Mouse (Mus musculus) G1E (cell line): ENCODE data around the gene Cdkl3. TPM values are rescaled to one million over a fixed set of nuclear protein-coding genes. Genes with fewer than 3 reads are reported as not detected.
"Not testable (repeated sequence)": the region's sequence is repeated elsewhere in the genome, so short reads cannot be mapped to it uniquely, and the experiment has no call there.

Source experiments
- ATAC-seq: 2 replicates; pipeline ENCODE4 v1.8.0; 2016; ENCODE audit warnings: mild to moderate bottlenecking; ENCODE audit not compliant: insufficient number of reproducible peaks, poor library complexity, low FRiP score, severe bottlenecking; ENCODE audit errors: extremely low read depth
- DNase-seq: peaks from one replicate; pipeline ENCODE4 v3.0.0; 2012; ENCODE audit warnings: low spot score
- H3K27me3 ChIP-seq: 2 replicates; pipeline ENCODE4 v1.6.1; 2012; ENCODE audit warnings: mild to moderate bottlenecking, low read length, inconsistent platforms; ENCODE audit not compliant: insufficient read depth
- H3K36me3 ChIP-seq: replicated peaks from 2 replicates; pipeline ENCODE3; 2012; ENCODE audit warnings: mild to moderate bottlenecking, inconsistent platforms
- H3K4me1 ChIP-seq: 2 replicates; pipeline ENCODE4 v1.6.1; 2012; ENCODE audit warnings: low read depth, low read length, inconsistent platforms, mixed read lengths; ENCODE audit not compliant: insufficient read depth
- H3K4me3 ChIP-seq: 2 replicates; pipeline ENCODE4 v1.5.1; 2012; ENCODE audit warnings: low read depth, mild to moderate bottlenecking, inconsistent platforms, low read length, moderate library complexity, mixed read lengths
- H3K9me3 ChIP-seq: replicated peaks from 2 replicates; pipeline ENCODE4 v1.6.1; 2012; ENCODE audit warnings: inconsistent platforms
- CTCF ChIP-seq: IDR thresholded peaks from 2 replicates; pipeline ENCODE4 v1.5.1; 2012; ENCODE audit warnings: low read depth, low read length, inconsistent platforms, mixed read lengths
- GATA1 ChIP-seq: IDR thresholded peaks from 2 replicates; pipeline ENCODE4 v1.6.1; 2012; ENCODE audit warnings: borderline replicate concordance, low read length, inconsistent platforms, mixed read lengths
- GATA2 ChIP-seq: IDR thresholded peaks from 2 replicates; pipeline ENCODE4 v1.6.1; 2012; ENCODE audit warnings: low read depth, low read length, inconsistent platforms, borderline replicate concordance
- POLR2AphosphoS5 ChIP-seq: IDR thresholded peaks from 2 replicates; pipeline ENCODE4 v1.6.1; 2012; ENCODE audit warnings: low read depth, low read length, inconsistent platforms; ENCODE audit not compliant: insufficient replicate concordance
- TAL1 ChIP-seq: conservative IDR thresholded peaks from 2 replicates; pipeline ENCODE4 v1.6.1; 2012; ENCODE audit warnings: low read depth, low read length, inconsistent platforms, mixed read lengths
- polyA plus RNA-seq: library from polyadenylated mRNA; stranded (reverse); fragments of >175 nt; gene quantifications from 2 replicates; pipeline ENCODE4 v1.2.3, GENCODE M21; 2012
- total RNA-seq, 2 experiments: library from RNA; stranded (forward) in 1 of 2; stranded (reverse) in 1 of 2; fragments of 200-1000 nt in 1 of 2; fragments of >200 nt in 1 of 2; fragmentation: Nextera tagmentation in 1 of 2; gene quantifications; 2 replicates each; pipeline ENCODE4 v1.2.3; 2014 to 2017

The Cdkl3 gene
- total and polyA plus RNA-seq, 3 experiments: 0.78 to 12.6 (median 2.5) TPM

- Histone ChIP-seq H3K4me1 (peaks cover 25% of the 10 kb centered on the region), H3K9me3 (no peaks in the 10 kb centered on the region), H3K4me3 (no peak overlapping the region), H3K36me3 (peaks cover 94% of the 10 kb centered on the region), H3K27me3 (no peaks in the 10 kb centered on the region)
- DNase-seq (no peak), ATAC-seq (no peak)
- TF ChIP-seq GATA2: no peak
- no peak for TF ChIP-seq TAL1
- TF ChIP-seq CTCF: no peak
- no peak for TF ChIP-seq GATA1
- TF ChIP-seq POLR2AphosphoS5: no peak
Observed at GRCm38 (mm10) chr11:52117156-52117555, 113.1 kb downstream of the Cdkl3 start.

DNA sequence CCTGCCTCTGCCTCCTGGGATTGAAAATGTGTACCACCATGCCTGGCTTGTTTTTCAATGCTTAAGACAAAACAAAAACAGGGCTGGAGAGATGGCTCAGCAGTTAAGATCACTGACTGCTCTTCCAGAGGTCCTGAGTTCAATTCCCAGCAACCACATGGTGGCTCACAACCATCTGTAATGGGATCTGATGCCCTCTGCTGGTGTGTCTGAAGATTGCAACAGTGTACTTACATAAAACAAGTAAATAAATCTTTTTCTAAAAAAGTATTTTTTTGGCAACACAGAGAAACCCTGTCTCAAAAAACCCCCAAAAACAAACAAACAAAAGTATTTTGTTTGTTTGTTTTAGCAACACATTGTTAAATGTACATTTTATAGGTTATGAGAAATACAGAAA lies 116.4 kb downstream of the Cdkl3 start:
- H3K9me3 ChIP-seq, DNase-seq, H3K4me3 ChIP-seq, H3K27me3 ChIP-seq, ATAC-seq: not testable (repeated sequence)
- Histone ChIP-seq H3K4me1 (peaks cover 10% of the 10 kb centered on the region), H3K36me3 (peaks cover 97% of the 10 kb centered on the region)

DNA sequence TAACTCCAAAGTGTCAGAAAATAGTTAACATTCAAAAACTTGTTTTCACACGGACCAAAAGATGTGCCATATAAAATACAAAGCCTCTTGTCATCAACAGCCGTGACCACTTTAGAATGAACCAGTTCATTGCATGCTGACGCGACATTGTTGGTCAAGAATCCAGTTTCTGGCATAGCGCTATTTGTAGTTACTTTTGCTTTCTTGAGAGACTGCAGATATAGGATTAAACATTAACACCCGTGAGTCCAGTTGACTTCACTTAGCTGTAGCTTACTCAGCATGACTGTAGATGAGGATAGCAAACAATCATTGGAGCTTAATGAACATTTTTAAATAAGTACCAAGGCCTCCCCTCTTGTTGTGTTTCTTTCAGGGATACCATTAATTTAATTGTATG lies 118.0 kb downstream of the Cdkl3 start:
- ATAC-seq: no peak
- no peak overlapping the region for H3K4me3 ChIP-seq
- H3K27me3 ChIP-seq: no peaks in the 10 kb centered on the region
- no peak for DNase-seq
- no peak for TF ChIP-seq GATA1
- no peak for TF ChIP-seq CTCF
- no peak for TF ChIP-seq POLR2AphosphoS5
- TF ChIP-seq GATA2: no peak
- TF ChIP-seq TAL1: no peak
- no peaks in the 10 kb centered on the region for H3K9me3 ChIP-seq
- H3K36me3 ChIP-seq: peaks cover 94% of the 10 kb centered on the region
- H3K4me1 ChIP-seq: peaks cover 3% of the 10 kb centered on the region; the same call in 1 of the 2 replicates

DNA sequence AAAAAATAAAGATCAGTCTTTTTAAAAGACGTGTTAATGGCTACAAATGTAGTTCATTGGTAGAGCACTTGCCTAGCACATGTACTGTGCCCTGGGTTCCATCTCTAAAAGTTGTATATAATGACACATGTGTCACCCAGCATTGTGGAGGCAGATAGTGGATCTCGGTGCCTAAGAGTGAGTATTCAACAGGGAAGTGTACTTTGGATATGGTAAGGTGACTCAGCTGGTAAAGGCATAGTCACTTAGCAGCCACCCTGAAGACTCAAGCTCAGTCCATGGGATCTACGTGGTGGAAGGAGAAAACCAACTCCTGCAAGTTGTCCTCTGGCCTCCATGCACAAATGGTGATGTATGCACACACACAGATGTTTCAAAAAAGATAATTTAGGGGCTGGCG lies 120.4 kb downstream of the Cdkl3 start:
- no peak for ATAC-seq

DNA sequence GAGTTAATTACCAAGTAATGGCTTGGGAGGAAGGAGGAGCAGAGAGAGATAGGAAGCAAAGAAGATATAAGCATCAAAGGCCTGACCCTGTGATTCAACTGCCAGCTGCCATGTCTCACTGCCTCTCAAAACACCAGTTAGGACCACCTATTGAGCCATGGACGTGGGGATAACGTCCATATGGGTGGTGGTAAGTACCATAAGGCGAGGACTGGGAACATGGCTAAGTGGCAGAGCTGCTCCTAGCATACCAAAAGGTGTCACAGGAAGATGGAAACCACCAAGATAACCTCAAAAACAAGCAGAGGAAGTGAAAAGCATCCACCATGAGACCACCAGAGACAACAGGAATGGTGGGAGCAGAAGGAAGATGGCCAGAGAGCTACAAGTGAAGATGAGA lies 123.1 kb downstream of the Cdkl3 start:
- Histone ChIP-seq H3K9me3 (no peaks in the 10 kb centered on the region), H3K4me3 (no peak overlapping the region), H3K4me1 (peaks cover 3% of the 10 kb centered on the region; the same call in 1 of the 2 replicates), H3K27me3 (no peaks in the 10 kb centered on the region), H3K36me3 (peaks cover 79% of the 10 kb centered on the region)
- DNase-seq (no peak), ATAC-seq (no peak)
- TF ChIP-seq GATA2 (no peak), CTCF (no peak), GATA1 (no peak), TAL1 (no peak), POLR2AphosphoS5 (no peak)

More for the DNA sequence above, 120.4 kb downstream of the Cdkl3 start:
- peaks cover 3% of the 10 kb centered on the region; the same call in 1 of the 2 replicates for H3K4me1 ChIP-seq
- H3K36me3 ChIP-seq: peaks cover 92% of the 10 kb centered on the region
- no peak for DNase-seq
- no peaks in the 10 kb centered on the region for H3K9me3 ChIP-seq
- TF ChIP-seq POLR2AphosphoS5: no peak
- TF ChIP-seq TAL1: no peak
- no peak for TF ChIP-seq GATA2
- no peak for TF ChIP-seq CTCF
- TF ChIP-seq GATA1: no peak
- no peaks in the 10 kb centered on the region for H3K27me3 ChIP-seq
- no peak overlapping the region for H3K4me3 ChIP-seq

GRCm38 (mm10) chr11:52127760-52128159 lies 123.7 kb downstream of the Cdkl3 start:
- no peaks in the 10 kb centered on the region for H3K9me3 ChIP-seq
- peaks cover 3% of the 10 kb centered on the region; the same call in 1 of the 2 replicates for H3K4me1 ChIP-seq
- no peak overlapping the region for H3K4me3 ChIP-seq
- H3K36me3 ChIP-seq: peaks cover 73% of the 10 kb centered on the region
- no peak for TF ChIP-seq POLR2AphosphoS5
- no peak for TF ChIP-seq GATA2
- TF ChIP-seq TAL1: no peak
- TF ChIP-seq CTCF: no peak
- TF ChIP-seq GATA1: no peak
- no peak for ATAC-seq
- no peak for DNase-seq
- H3K27me3 ChIP-seq: no peaks in the 10 kb centered on the region
